Mouse (Mus musculus): Measurements from ENCODE around the gene Wwox.

The Wwox gene

DNA sequence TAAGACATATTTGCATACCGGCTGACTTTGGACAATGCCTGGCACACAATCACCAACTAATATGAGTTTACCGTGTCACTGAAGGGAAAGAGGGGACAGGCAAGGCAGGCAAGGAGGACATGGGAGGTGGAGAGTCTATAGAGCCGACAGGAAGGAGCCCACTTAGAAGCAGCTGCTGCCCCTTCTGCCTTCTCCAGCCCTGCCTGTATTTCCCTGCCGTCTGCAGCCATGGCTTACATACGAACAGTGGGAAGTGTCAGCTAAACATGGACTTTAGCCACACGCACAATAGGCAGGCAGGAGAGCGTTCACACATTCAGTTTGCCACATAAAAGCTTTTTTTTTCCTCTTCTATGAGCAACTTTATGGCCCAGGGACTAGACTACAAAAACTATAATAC, 863.0 kb downstream of the Wwox start:
- no peak for DNase-seq (ENCODE audit: extremely low read depth, low read depth)

GRCm38 (mm10) chr8:115307412-115307811, 868.0 kb downstream of the Wwox start:
- no peak for DNase-seq (ENCODE audit: extremely low read depth, low read depth)

DNA sequence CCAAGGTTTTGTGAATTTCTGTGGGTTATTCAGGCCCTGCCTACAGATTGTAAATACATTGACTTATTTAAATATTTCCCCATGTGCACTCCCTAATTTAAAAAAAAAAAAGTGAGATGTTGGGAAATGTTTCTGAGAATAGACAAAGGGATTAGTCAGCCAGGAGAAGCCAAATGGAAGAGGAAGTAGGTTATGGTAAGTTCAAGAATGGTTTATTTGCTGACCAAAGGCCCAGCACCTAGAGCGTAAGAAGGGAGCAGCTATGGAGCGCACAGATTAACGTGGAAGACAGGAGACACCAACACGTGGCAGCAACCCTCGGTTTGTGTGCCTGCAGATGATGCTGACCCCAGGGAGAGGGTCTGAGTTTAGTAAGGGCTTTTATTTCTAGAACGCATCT, 871.5 kb downstream of the Wwox start:
- DNase-seq (ENCODE audit: extremely low read depth, low read depth) = no peak

DNA sequence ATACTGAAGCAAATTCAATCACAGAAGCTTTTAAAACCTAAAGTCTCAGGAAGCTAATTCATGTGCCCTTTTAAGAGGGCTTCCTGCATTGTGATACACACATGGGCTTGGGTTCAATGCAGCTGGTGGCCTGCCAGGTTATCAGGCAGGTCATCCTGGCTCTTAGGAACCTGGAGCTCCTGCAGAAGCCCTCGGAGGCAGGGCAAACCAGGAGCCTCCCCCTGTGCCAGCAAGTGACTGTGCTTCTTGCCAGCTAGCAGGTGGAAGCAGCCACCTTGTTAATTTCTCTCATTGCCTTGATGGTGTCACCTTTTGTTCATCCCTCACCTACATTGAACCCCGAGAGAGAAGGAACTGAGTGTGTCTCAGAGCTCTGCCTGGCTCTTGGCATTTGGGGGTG, 872.9 kb downstream of the Wwox start:
- DNase-seq (ENCODE audit: extremely low read depth, low read depth) = no peak

- no peak for DNase-seq (ENCODE audit: extremely low read depth, low read depth)
Measured at GRCm38 (mm10) chr8:115322501-115322900, 883.0 kb downstream of the Wwox start.

- no peak for DNase-seq (ENCODE audit: extremely low read depth, low read depth)
Measured at GRCm38 (mm10) chr8:115330671-115331070, 891.2 kb downstream of the Wwox start.

DNA sequence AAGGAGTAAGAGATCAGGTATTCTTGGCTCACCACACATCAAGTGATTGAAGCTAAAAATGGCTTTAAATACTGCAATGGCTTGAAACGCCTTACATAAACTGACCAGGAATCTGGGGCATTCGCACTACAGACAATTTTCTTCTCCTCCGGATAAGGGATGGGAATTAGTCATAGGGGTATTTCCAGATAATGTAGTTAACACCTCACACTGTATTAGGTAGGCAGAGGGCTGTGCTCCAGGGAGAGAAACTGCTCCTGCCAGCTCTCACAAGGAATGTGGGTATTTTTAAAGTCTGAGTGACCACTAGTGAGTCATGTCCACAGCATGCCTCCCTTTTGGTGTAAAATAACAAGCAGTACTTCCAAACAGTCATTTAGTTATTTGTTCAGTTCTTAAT, 894.5 kb downstream of the Wwox start:
- DNase-seq (ENCODE audit: extremely low read depth, low read depth) = no peak

DNA sequence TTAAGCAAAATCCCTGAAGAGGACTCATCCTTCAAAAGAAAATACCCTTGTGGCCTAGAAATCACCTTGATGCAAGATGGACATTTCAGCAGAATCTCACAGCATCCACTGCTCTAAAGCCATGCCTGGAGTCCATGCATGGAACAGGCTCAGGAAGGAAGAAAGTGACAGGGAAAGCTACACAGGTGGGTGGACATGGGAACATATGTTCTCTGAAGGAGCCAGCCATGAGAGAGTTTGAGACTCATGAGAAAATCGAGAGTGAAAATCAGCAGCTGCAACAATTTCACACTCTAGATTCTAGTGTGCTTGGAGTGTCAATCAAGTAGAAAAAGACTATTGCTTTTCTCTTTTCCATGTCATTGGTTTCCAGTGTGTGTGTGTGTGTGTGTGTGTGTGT, 896.9 kb downstream of the Wwox start:
- DNase-seq (ENCODE audit: extremely low read depth, low read depth) = no peak

DNA sequence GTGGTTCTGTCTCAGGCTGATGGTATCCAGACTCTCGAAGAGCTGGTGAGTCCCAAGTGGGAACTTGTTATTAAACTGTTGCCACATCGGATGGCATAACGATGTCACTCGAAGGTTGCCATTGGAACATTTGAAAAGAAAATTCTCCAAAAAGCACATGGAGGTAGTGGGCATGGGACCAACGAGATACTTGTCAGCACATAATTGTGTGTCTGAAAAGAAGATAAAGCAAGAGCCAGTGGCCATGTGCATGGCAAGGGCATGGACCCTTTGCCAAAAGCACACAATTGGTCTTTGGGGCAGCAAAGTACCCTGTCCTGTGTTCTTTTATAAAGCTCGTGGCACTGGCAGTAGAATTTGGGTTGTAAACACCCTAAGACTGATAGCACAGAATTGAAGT, 909.2 kb downstream of the Wwox start:
- no peak for DNase-seq (ENCODE audit: extremely low read depth, low read depth)

- DNase-seq (ENCODE audit: extremely low read depth, low read depth) = no peak
Measured at GRCm38 (mm10) chr8:115350707-115351106, 911.3 kb downstream of the Wwox start.

GRCm38 (mm10) chr8:115357663-115358335, 918.3 kb downstream of the Wwox start:
- DNase-seq (ENCODE audit: extremely low read depth, low read depth) = no peak

DNA sequence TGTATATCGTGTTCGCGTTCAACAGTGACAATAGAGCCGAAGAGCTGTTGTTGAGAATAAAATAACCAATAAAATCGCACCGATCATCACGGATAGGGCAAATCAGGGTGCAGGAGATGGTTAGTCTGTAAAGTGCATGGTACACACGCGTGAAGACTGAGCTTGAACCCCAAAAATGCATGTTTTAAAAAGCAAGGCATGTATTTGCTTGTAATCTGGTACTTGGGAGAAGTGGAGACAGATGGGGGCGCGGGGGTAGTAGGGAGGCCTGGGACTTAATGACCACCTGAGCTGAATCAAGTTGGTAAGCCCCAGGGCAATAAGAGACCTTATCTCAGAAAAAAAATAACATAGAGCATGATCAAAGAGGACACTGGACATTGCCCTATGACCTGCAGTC, 919.0 kb downstream of the Wwox start:
- no peak for DNase-seq (ENCODE audit: extremely low read depth, low read depth)

DNA sequence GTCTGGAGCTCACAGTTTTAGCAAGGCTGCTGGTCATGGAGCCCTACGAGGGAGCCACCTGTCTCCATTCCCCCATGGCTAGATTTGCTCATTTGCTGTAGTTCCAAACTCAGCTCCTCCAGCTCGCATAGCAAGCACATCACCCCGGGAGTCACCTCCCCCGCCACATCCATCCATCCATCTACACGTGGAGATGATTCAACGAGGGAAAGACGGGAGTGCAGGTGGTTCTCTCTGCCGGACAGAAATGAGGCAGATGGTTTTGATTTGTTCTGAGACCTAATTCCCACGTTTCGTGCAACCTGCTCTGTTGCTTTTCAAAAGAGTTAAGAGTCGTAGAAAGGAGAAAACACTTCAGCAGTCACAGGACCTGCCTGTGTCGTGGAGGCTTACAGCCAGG, 920.2 kb downstream of the Wwox start:
- DNase-seq (ENCODE audit: extremely low read depth, low read depth) = no peak

- DNase-seq (ENCODE audit: extremely low read depth, low read depth) = no peak
Measured at GRCm38 (mm10) chr8:115362518-115362917, 923.1 kb downstream of the Wwox start.

- DNase-seq (ENCODE audit: extremely low read depth, low read depth) = no peak
Measured at GRCm38 (mm10) chr8:115374957-115375356, 935.5 kb downstream of the Wwox start.

GRCm38 (mm10) chr8:115375361-115376047, 936.0 kb downstream of the Wwox start:
- no peak for DNase-seq (ENCODE audit: extremely low read depth, low read depth)

GRCm38 (mm10) chr8:115377321-115377720, 937.9 kb downstream of the Wwox start:
- no peak for DNase-seq (ENCODE audit: extremely low read depth, low read depth)

DNA sequence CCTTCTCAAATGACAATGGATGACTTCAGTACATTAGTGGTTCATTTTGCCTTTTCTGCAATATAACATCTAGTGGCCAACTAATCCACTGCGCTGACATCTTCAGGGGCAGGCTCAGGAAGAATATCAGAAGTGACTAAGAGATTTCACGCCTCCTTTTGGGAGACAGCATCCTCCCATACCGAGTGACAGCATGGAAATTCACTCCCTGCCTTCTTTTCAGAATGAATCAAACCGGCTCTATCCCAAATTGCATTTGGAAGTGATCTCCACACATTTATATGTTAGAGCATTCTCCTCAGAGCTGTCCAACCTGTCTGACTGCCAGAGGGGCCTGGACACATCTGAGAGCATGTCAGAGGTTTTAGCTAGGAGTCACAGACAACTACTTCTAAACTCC, 940.6 kb downstream of the Wwox start:
- DNase-seq (ENCODE audit: extremely low read depth, low read depth) = no peak

DNA sequence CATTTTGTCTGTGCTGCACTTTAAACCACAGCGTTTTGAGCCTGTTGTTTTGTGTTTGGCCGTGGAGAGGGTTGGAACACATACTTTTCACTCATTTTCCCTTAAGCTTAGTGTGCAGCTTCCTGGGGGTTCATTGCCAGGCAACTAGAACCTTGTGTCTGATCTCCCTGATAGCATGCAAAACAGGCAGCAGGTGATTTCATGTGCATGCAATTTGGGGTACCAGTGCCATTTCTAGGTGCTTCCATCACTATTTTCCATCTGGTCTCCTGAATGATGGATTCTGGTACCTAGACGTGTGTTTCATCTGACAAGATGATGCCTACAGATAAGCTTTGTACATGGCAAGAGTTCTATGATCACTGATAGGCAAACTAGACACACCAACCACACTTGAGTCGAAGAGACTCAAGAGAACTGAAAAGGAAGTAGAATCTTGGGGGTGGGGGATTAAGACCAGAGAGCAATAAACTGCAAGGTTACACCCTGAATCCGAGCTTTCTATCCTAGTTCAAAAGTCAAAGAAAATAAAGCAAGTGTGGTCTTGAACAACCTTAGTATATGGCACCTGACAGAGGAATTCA, 951.6 kb downstream of the Wwox start:
- DNase-seq (ENCODE audit: extremely low read depth, low read depth) = no peak

GRCm38 (mm10) chr8:115395840-115396239, 956.4 kb downstream of the Wwox start:
- no peak for DNase-seq (ENCODE audit: extremely low read depth, low read depth)

GRCm38 (mm10) chr8:115397981-115398380, 958.5 kb downstream of the Wwox start:
- no peak for DNase-seq (ENCODE audit: extremely low read depth, low read depth)

DNA sequence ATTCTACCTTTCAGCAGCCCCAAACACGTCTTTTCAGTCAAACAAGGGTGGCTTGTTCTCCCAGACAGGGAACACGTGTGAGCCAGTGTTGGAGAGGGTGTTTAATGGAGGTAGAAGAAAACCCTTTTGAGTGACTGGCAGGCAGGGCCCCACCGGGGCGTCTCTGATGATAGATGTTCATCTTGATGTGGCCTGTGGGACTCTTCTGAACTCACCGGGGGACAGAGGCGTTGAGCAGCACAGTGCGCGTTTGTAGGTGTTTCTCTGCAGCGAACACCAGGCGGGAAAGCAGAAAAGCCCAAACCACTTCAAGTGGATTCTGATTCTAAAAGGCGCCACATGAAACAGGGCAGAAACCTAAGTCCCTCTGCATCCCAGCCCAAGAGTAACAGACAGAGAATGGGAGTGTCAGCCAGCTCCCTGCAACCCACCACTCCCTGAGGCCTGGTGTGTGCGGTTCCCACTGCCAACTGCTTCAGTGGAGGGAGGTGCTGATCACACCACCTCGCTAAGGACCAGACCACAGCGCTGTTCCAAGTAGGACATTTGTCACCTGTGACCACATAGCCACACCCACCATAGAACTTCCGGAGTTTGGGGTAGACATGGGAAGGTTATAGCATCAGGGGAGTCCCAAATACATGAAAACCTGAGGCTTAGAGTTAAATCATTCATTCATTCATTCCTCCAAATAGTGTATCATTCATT, 960.7 kb downstream of the Wwox start:
- DNase-seq (ENCODE audit: extremely low read depth, low read depth) = no peak
